Mouse (Mus musculus) C2C12 (cell line): ENCODE measurements at regions not wholly inside any gene's neighbourhood (a gene's known extent, or its start where the extent isn't known, plus 50 kb on each side); places are given as distances from the start of the nearest gene placed in this dataset.
"Not testable (repeated sequence)": the region's sequence is repeated elsewhere in the genome, so short reads cannot be mapped to it uniquely, and the experiment has no call there.

ENCODE experiments used
- CEBPB ChIP-seq: IDR thresholded peaks from one replicate; pipeline ENCODE4 v1.6.1; 2011; ENCODE audit warnings: low read depth, mild to moderate bottlenecking, control low read depth, moderate library complexity
- CTCF ChIP-seq: IDR thresholded peaks from one replicate; pipeline ENCODE4 v1.5.1; 2011; ENCODE audit not compliant: control insufficient read depth, insufficient read depth, insufficient read length
- MYOG ChIP-seq: IDR thresholded peaks from one replicate; pipeline ENCODE4 v1.6.1; 2011; ENCODE audit not compliant: control insufficient read depth, insufficient read length; ENCODE audit errors: extremely low read depth
- USF1 ChIP-seq: IDR thresholded peaks from one replicate; pipeline ENCODE4 v1.6.1; 2011; ENCODE audit warnings: low read depth, mild to moderate bottlenecking, control low read depth, moderate library complexity

DNA sequence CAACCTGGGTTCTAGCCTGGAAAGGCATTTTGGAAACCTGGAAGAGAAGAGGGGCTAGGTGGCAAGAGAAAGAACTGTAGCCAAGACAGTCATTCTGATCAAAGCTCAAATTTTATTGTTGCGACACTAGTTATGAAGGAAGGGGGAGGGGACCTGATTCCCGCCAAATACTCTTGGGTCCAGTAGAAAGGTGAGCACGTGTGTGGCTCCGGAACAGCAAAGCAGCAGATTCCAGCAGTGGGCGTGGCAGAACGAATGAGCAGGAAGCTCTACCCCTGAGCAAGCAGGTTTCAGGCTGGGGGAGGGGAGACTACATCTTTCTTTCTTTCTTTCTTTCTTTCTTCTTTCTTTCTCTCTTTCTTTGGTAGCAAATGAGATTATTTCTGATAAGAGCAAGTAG is 130.5 kb upstream of the 1700008P02Rik start:
- not testable (repeated sequence) for TF ChIP-seq USF1, CTCF, MYOG, CEBPB
